Mouse (Mus musculus) kidney, embryonic 15.5 days (tissue): ENCODE measurements around the gene Aldh1a3. TPM values are rescaled to one million over a fixed set of nuclear protein-coding genes. Genes with fewer than 3 reads are reported as not detected.

ENCODE experiments used
- ATAC-seq: fragments of 200-750 bp; cut with Nextera tagmentation; replicated peaks from 2 replicates; pipeline ENCODE4 v1.8.0; 2017; ENCODE audit warnings: moderate TSS enrichment; ENCODE audit not compliant: low FRiP score
- H3K27ac ChIP-seq: fragments of 300-500 bp; sonication (generic); 2 replicates; pipeline ENCODE4 v1.5.1; 2015; ENCODE audit warnings: mild to moderate bottlenecking, inconsistent platforms
- H3K27me3 ChIP-seq: fragments of 300-500 bp; sonication (generic); 2 replicates; pipeline ENCODE4 v1.6.1; 2015; ENCODE audit warnings: inconsistent platforms
- H3K36me3 ChIP-seq: fragments of 300-500 bp; sonication (generic); 2 replicates; pipeline ENCODE4 v1.6.1; 2015; ENCODE audit warnings: inconsistent platforms
- H3K4me1 ChIP-seq: fragments of 300-500 bp; sonication (generic); 2 replicates; pipeline ENCODE4 v1.6.1; 2015; ENCODE audit warnings: inconsistent platforms
- H3K4me2 ChIP-seq: fragments of 300-500 bp; sonication (generic); 2 replicates; pipeline ENCODE4 v1.6.1; 2015; ENCODE audit warnings: moderate library complexity, mild to moderate bottlenecking, inconsistent platforms
- H3K4me3 ChIP-seq: fragments of 300-500 bp; sonication (generic); replicated peaks from 2 replicates; pipeline ENCODE4 v1.5.1; 2015; ENCODE audit warnings: mild to moderate bottlenecking, inconsistent platforms
- H3K9ac ChIP-seq: fragments of 300-500 bp; sonication (generic); 2 replicates; pipeline ENCODE4 v1.6.1; 2015; ENCODE audit warnings: mild to moderate bottlenecking, inconsistent platforms
- H3K9me3 ChIP-seq: fragments of 300-500 bp; sonication (generic); replicated peaks from 2 replicates; pipeline ENCODE4 v1.6.1; 2016; ENCODE audit warnings: inconsistent platforms
- WGBS: fragments of 180-500 bp; shearing (Covaris S2); methylation state at CpG from one replicate; pipeline ENCODE4 v1.1.7; 2015; ENCODE audit warnings: mixed read lengths; 5-methylcytosine and 5-hydroxymethylcytosine counted together
- polyA plus RNA-seq: library from polyadenylated mRNA; unstranded; fragments of >200 nt; fragmentation: Nextera tagmentation; extraction: Ambion mirVana; gene quantifications from 2 replicates; pipeline ENCODE4 v1.2.1, GENCODE M21; 2015

The Aldh1a3 gene
- polyA plus RNA-seq, 1 experiment from 2014 or later = 38.0 TPM

GRCm38 (mm10) chr7:66386411-66386810 lies 40.9 kb downstream of the Aldh1a3 start:
- Histone ChIP-seq H3K9me3 (no peaks in the 10 kb centered on the region), H3K4me2 (no peak overlapping the region), H3K4me1 (peaks cover 33% of the 10 kb centered on the region), H3K27me3 (no peaks in the 10 kb centered on the region), H3K36me3 (0 out of 2 replicates have a peak, but pooled peaks cover under 1% of the 10 kb centered on the region), H3K9ac (no peak overlapping the region), H3K27ac (no peak overlapping the region), H3K4me3 (no peak overlapping the region)
- WGBS = 94% methylated on average over 6 of the region's 6 CpGs
- ATAC-seq = no peak

DNA sequence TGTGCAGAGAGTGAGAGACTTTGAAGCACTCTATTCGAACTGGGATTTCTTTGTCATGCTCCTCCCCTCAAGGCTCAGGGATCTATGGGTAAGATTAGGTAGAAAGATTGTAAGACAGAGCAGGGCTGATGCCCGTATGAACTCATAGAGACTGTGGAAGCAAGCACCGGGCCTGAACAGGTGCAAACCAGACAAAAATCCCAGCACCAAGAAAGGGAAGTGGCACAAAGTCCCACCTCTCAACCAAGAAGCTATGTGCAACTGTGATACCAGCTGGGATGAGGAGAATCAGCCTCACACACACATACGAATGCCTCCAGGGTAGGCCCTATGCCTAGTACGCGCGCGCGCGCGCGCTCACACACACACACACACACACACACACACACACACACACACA lies 41.5 kb downstream of the Aldh1a3 start:
- Histone ChIP-seq H3K9me3 (no peaks in the 10 kb centered on the region), H3K27me3 (no peaks in the 10 kb centered on the region), H3K36me3 (peaks cover 3% of the 10 kb centered on the region), H3K4me1 (peaks cover 33% of the 10 kb centered on the region), H3K9ac (no peak overlapping the region), H3K4me2 (no peak overlapping the region), H3K4me3 (no peak overlapping the region), H3K27ac (0 out of 2 replicates have a peak overlapping the region, but pooled peaks have one; percentile 58)
- WGBS = 98% methylated on average over 12 of the region's 12 CpGs
- no peak for ATAC-seq

- Histone ChIP-seq H3K9ac (no peak overlapping the region), H3K9me3 (no peaks in the 10 kb centered on the region), H3K4me2 (no peak overlapping the region), H3K4me1 (peaks cover 33% of the 10 kb centered on the region), H3K27me3 (no peaks in the 10 kb centered on the region), H3K36me3 (peaks cover 12% of the 10 kb centered on the region), H3K4me3 (no peak overlapping the region), H3K27ac (peak overlapping the region; percentile 58; the same call in 1 of the 2 replicates)
- WGBS = 89% methylated on average over 8 of the region's 8 CpGs
- ATAC-seq = no peak
These were observed 42.4 kb downstream of the Aldh1a3 start for GRCm38 (mm10) chr7:66384891-66385290.

DNA sequence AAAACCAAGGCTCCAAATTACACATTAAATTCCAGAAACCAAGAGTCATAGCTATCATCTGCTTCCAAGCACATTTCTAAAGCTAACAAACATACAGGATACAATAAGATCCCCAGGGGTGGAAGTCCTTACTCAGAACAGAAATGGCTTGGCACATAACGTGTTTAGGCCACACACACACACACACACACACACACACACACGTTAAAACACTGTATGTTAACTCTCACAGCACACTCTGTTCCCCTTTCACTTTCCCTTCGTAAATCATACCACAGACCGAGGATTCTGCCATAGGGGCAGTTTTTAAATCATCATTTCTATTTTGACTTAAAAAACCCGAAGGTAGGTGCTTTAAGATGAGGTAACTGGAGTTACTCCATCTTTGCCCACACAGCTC lies 43.1 kb downstream of the Aldh1a3 start:
- H3K9me3 ChIP-seq = no peaks in the 10 kb centered on the region
- H3K36me3 ChIP-seq = peaks cover 15% of the 10 kb centered on the region
- 59% methylated on average over 5 of the region's 5 CpGs for WGBS
- ATAC-seq = no peak
- no peaks in the 10 kb centered on the region for H3K27me3 ChIP-seq
- H3K4me1 ChIP-seq = peaks cover 33% of the 10 kb centered on the region
- H3K9ac ChIP-seq = no peak overlapping the region
- peak overlapping the region; percentile 58 for H3K27ac ChIP-seq
- H3K4me3 ChIP-seq = no peak overlapping the region
- H3K4me2 ChIP-seq = no peak overlapping the region

- Histone ChIP-seq H3K36me3 (peaks cover 17% of the 10 kb centered on the region), H3K4me2 (0 out of 2 replicates have a peak overlapping the region, but pooled peaks have one; percentile 12), H3K9me3 (no peaks in the 10 kb centered on the region), H3K27ac (peak overlapping the region; percentile 61), H3K27me3 (no peaks in the 10 kb centered on the region), H3K4me3 (no peak overlapping the region), H3K9ac (no peak overlapping the region), H3K4me1 (peaks cover 12% of the 10 kb centered on the region; the same call in 1 of the 2 replicates)
- 79% methylated on average over 10 of the region's 10 CpGs for WGBS
- ATAC-seq = no peak
These were observed 50.8 kb downstream of the Aldh1a3 start for GRCm38 (mm10) chr7:66376560-66376959.

GRCm38 (mm10) chr7:66375736-66376135 lies 51.6 kb downstream of the Aldh1a3 start:
- Histone ChIP-seq H3K27ac (peak overlapping the region; percentile 61; the same call in 1 of the 2 replicates), H3K36me3 (peaks cover 12% of the 10 kb centered on the region), H3K4me2 (no peak overlapping the region), H3K4me1 (peaks cover 18% of the 10 kb centered on the region), H3K9me3 (no peaks in the 10 kb centered on the region), H3K27me3 (no peaks in the 10 kb centered on the region), H3K4me3 (no peak overlapping the region), H3K9ac (no peak overlapping the region)
- WGBS = 74% methylated on average over 4 of the region's 4 CpGs
- no peak for ATAC-seq

- H3K4me2 ChIP-seq = no peak overlapping the region
- peaks cover 31% of the 10 kb centered on the region for H3K4me1 ChIP-seq
- H3K4me3 ChIP-seq = no peak overlapping the region
- H3K36me3 ChIP-seq = no peaks in the 10 kb centered on the region
- H3K27me3 ChIP-seq = no peaks in the 10 kb centered on the region
- no peak overlapping the region for H3K27ac ChIP-seq
- 91% methylated on average over 3 of the region's 3 CpGs for WGBS
- H3K9me3 ChIP-seq = no peaks in the 10 kb centered on the region
- no peak for ATAC-seq
- no peak overlapping the region for H3K9ac ChIP-seq
These were observed 53.9 kb downstream of the Aldh1a3 start for GRCm38 (mm10) chr7:66373391-66373790.

GRCm38 (mm10) chr7:66370970-66371369 lies 56.3 kb downstream of the Aldh1a3 start:
- Histone ChIP-seq H3K27me3 (no peaks in the 10 kb centered on the region), H3K36me3 (no peaks in the 10 kb centered on the region), H3K4me2 (no peak overlapping the region), H3K9ac (no peak overlapping the region), H3K9me3 (no peaks in the 10 kb centered on the region), H3K4me3 (no peak overlapping the region), H3K27ac (no peak overlapping the region), H3K4me1 (peaks cover 21% of the 10 kb centered on the region)
- ATAC-seq = no peak
- 76% methylated on average over 6 of the region's 6 CpGs for WGBS

DNA sequence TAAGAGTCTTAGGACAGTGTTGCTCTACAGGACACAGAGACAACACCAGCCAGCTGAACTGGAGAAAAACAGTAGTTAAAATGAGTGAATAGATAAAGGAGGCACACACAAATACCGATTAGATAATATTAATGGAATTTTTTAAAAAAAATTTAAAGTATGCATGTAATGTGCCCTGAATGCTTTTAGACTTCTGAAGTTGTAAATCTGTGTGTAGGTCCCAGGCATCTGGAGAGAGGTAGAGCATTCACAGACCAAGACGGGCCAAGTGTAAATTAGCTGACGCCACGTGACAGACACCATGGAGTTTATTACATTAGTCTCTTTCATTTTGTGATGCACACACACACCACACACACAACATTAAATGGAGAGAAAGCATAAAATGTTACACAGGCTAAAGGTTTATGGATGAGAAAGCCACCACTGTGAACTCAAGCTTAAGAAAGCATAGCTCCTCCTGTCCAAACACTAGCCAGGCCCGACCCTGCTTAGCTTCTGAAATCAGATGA lies 57.3 kb downstream of the Aldh1a3 start:
- H3K9ac ChIP-seq = no peak overlapping the region
- no peaks in the 10 kb centered on the region for H3K9me3 ChIP-seq
- no peaks in the 10 kb centered on the region for H3K27me3 ChIP-seq
- H3K4me1 ChIP-seq = peaks cover 22% of the 10 kb centered on the region
- H3K4me2 ChIP-seq = no peak overlapping the region
- H3K4me3 ChIP-seq = no peak overlapping the region
- H3K27ac ChIP-seq = peak overlapping the region; percentile 78
- WGBS = 42% methylated on average over 5 of the region's 5 CpGs
- H3K36me3 ChIP-seq = no peaks in the 10 kb centered on the region
- ATAC-seq = no peak

DNA sequence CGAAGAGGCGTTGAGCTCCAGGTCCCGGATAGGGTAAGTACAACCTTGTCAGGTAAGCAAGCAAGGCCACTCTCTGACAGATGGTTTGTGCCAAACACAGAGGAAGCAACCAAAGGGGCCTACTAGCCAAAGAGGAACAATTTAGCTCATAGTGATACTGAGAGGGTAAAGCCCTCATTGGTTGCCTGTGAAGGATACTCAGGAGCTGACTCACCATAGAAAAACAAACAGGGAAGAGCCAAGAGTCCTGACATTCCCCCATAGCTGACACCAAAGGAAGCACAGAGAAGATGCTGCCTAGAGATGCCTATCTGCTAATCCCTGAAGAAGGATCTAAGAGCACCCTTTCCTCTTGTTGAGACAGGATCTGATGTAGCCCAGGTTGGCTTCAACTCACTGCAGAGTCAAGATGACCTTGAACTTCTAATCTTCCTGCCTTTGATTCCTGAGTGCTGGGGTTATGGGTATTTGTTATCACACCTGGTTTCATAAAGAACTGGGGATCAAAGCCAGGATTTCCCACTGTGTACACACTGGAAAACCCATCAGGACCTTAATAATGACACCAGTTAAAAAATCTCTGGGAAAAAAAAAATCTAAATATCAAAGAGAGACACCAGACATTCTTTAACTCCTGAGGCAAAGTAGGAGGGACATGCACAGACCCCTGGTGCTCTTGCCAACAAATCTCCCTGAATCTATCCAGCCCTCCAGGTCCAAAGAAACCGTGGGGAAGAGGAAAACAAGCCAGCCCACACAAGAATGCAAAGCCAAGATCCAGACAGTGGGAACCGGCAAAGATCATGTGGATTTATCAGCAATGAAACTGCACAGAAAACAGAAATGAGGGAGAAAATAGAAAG lies 58.0 kb downstream of the Aldh1a3 start:
- Histone ChIP-seq H3K9me3 (no peaks in the 10 kb centered on the region), H3K4me3 (no peak overlapping the region), H3K4me2 (no peak overlapping the region), H3K27me3 (no peaks in the 10 kb centered on the region), H3K4me1 (peaks cover 22% of the 10 kb centered on the region), H3K27ac (peak overlapping the region; percentile 78), H3K9ac (no peak overlapping the region), H3K36me3 (no peaks in the 10 kb centered on the region)
- ATAC-seq = no peak
- WGBS = 64% methylated on average over 5 of the region's 5 CpGs

DNA sequence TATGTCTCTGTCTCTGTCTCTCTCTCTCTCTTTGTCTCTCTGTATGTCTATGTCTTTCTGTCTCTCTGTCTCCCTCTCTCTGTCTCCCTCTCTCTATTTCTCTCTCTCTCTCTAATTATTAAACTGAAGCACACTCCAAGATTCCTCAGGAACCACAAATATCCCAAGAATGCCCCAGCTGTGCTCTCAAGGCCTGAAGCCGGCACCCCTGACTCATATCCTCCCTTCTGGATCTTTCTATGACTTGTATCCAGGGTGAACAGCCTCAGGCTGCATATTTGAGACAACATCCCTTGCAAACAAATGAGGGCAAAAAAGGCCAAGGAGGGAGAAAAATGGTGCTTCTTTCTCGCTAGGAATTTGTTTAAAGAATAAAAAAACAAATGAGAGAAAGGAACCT lies 61.4 kb downstream of the Aldh1a3 start, which contains the start of gene Gm10974:
Gm10974 (plus strand) TSS at position 2 of the 400 bp plus-strand sequence.
- Histone ChIP-seq H3K4me1 (peaks cover 16% of the 10 kb centered on the region), H3K4me3 (no peak within 1 kb of the TSS), H3K4me2 (no peak within 1 kb of the TSS), H3K27me3 (no peaks in the 10 kb centered on the region), H3K27ac (0 out of 2 replicates have a peak within 1 kb of the TSS, but pooled peaks have one; percentile 14), H3K36me3 (no peaks in the 10 kb centered on the region), H3K9me3 (peaks cover 6% of the 10 kb centered on the region; the same call in 1 of the 2 replicates), H3K9ac (no peak within 1 kb of the TSS)
- ATAC-seq = no peak
- 37% methylated on average over 2 of the region's 2 CpGs for WGBS

GRCm38 (mm10) chr7:66365411-66365810 lies 61.9 kb downstream of the Aldh1a3 start:
- WGBS = 75% methylated on average over 2 of the region's 2 CpGs
- Histone ChIP-seq H3K27me3 (no peaks in the 10 kb centered on the region), H3K4me3 (no peak overlapping the region), H3K4me2 (no peak overlapping the region), H3K4me1 (peaks cover 16% of the 10 kb centered on the region), H3K9me3 (peaks cover 6% of the 10 kb centered on the region; the same call in 1 of the 2 replicates), H3K36me3 (peaks cover 3% of the 10 kb centered on the region), H3K27ac (0 out of 2 replicates have a peak overlapping the region, but pooled peaks have one; percentile 14), H3K9ac (no peak overlapping the region)
- no peak for ATAC-seq
